Mouse (Mus musculus) heart, adult 11 months (tissue): ENCODE results near the gene Ccr6.
"Not testable (repeated sequence)": the region's sequence is repeated elsewhere in the genome, so short reads cannot be mapped to it uniquely, and the experiment has no call there.

ENCODE experiments used
- DNase-seq: peaks from one replicate; pipeline ENCODE4 v3.0.0; 2022

Ccr6 gene

DNA sequence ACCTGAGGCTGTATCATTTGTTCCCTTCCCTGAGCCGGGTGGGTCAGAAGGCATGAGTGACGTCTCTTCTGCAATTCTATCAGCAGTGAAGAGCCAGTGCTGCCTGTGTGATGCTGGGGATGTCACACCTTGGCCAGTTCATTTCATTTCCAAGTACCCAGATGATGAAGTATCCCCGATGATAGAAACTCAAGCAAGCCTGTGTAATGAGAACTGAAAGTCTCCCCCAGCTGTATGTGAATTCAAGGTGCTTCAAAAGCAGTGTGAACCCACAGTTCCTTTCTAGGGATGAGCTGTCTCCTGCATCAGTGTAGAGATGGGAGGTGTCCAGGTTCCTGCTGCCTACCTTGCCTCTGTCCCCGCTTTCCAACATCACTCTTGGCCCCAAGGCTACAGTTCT is 1.3 kb upstream of the Ccr6 start:
- no peak for DNase-seq

DNA sequence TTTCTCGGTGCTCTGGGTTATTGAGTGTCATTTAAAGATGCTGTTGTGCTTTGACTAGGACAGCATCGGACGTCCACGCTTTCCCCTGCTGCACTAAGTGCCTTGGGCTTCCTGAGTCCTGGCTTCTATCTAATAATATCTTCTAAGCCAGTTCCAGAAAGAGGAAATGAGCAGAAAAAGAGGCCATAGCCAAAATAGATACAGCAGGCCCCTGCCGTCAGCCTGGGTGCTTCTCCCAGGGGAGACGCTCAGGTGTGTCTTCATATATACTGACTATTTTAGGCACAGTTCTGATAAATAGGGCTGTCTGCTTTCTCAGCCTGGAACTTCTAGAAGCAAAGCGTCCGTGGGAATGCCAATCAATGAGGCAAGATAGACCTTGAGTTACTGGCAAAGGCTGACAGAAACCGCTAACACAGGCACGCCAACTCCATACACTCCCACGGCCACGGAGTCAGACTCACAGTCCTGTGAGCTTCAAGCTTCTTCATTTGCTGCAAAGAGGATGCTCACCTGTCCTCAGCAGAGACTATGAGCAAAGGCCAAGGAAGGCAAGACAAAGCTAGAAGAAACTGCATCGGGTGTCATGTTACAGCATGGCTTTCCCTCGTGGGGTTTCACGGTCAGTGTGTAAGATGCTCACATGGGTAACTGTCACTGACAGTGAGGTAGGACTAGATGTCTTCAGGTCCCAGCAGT is 2.3 kb downstream of the Ccr6 start:
- no peak for DNase-seq

DNA sequence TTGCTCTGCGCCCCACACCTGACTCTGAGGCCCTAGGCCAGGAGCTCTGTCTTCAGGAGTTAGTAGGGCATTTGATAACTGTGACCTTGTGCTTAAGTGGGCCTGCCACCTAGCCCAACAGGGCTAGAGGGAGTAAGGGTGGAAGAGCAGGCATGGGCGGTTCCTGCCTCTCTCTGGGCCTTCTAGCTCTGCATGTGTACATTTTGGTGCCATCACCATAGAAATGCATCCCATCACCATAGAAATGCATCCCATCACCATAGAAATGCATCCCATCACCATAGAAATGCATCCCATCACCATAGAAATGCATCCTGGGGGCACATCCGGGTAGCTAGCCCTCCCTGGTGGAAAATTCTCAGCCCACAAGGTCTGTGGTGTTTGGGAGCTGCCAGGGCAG is 3.7 kb downstream of the Ccr6 start:
- no peak for DNase-seq

DNA sequence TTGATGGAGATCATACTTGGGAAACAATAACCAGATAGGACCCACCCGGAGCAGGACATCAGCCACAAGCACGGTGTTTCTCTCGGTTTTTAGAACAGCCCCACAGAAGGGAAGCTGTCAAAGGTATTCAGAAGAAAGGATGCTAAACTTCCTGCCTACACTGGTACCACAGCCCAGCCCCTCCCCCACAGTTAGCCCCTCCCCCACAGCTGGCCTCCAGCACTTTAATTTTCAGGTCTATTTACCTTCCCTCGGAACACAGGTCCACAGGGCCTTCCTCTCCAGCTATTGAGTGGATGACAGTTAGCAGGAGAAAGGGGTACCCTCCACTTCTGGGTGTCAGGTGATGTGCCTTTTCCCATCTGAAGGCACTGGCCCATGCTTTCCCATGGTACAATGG is 4.7 kb downstream of the Ccr6 start:
- no peak for DNase-seq

DNA sequence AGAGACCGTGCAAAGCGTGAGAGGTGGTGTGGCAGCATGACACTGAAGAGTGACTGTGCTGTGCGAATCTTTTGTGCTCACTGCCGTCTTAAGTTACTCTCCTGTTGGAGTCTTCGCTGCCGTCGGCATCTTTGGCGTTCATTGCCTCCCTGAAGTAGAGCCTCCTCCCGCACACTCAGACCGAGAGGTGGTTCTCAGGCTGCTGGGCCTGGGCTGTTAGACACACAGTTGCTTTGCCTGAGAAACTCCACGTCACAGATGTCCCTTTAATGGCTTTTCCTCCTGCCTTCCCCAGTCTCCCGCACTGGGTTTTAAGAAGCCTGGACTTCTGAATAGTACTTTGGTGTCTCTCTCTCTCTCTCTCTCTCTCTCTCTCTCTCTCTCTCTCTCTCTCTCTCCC is 5.8 kb downstream of the Ccr6 start:
- DNase-seq: no peak

DNA sequence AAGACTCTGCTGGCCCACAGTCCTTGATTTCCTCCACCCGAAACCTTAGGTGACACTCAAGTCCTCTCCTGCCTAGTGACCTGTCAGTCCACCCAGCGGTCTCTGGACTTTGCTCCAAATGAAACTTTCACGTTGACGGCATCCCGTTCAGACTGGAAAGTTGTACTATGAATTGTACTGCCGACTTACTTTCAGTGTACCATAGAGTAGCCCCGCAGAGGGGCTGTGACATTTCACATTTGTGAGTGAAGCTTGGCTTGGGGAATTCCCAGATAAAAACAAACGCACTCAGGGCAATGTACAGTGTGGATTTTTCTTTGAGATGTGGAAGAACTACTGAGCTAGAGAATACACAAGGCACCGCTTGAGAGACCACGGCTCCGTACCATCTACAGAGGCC is 6.3 kb downstream of the Ccr6 start:
- no peak for DNase-seq

DNA sequence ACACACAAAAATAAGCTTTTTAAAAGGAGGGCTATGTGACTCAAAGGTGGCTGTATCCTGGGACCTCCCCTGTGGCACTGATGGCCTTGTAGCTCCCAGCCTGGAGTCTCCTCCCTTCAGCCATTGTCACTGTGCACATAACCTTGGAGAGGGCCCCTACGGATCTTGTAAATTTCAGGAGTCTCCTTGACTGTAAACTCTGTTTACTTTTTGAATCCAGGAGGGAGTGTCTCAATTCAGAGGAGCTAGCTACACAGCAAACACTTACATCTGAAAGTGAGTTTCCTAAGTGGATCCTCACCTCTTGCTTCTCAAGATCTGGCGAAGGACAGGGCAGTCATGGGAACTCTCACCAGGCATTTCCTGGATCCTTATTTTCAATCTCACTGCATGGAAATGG is 8.3 kb downstream of the Ccr6 start:
- no peak for DNase-seq

DNA sequence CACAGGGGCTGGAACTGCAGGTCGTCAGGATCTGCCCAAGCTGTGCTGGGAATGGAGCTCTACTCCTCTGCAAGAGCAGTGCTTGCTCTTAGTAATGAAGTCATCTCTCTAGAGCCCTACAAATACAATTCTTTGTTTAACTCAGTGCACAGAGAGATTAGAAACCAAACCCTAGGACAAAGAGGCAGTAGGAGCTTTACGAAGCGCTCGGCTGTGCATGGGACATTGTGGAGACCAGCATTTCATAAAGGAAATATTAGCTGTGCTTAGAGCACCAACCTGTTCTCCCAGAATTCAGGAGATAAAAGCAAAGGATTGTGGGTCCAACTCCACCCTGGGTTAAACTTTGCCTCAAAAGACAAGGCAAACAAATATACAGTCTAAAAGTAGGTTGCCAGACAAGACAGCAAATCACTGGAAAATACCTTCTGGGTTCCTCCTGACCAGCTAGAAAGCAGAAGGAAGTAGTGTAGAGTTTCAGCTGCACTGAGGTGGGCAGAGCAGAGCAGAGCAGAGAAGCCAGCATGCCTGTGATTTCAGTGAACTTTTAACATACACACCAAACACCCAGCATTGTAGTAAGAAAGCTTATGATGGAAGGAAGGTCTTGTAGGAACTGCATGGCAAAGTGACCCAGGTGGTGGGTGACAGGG is 10.4 kb downstream of the Ccr6 start:
- no peak for DNase-seq

DNA sequence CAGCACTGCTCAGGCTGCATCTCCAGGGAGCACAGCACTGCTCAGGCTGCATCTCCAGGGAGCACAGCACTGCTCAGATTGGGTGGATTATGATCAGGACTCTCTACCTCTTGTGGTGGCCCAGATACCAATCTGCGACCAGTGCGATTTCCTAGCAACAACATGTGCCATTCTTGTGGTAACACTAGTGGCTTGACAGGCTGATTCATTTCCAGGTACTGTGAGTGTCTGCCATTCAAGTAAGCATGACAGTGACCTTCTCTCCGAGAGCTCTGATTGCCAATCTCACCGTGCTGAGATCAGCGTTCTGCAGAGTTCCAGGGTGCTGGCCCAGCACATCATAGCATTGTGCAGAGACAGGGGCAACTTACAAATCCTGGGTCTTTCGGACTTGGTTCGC is 15.9 kb downstream of the Ccr6 start:
- no peak for DNase-seq

DNA sequence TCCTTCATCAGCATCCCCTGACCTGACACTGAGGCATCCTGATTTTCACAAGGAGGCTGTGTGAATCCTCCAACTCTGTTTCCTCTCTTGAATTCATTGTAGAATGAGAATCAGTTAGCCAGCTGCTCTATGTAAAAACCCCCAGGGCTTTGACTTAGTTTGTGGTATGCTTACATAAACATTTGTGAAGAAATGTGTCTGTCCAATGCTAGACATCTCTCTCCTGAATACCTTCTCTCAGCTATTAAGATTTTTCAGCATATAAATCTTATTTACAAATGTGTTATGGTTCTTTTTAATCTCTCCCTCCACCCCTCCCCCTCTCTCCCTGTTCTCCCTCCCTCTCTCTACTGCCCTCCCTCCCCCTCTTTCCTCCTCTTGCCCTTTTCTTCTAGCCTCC is 18.4 kb downstream of the Ccr6 start:
- no peak for DNase-seq

DNA sequence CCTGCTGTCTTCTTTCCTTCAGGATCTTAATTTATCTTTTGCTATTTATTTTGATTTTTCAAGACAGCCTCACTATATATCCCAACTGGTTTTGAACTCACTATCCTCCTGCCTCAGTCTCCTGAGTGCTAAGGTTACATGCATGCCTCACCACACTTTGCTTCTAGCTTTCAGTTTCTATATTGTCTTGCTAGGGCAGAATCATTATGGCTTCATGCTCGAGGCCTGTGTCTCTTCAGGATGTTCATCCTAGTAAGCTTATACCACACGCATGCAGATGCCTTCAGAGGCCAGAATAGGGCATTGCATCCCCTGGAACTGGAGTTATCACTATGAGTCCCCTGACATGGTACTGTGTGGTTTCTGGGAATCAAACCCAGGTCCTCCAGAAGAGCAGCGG is 19.1 kb downstream of the Ccr6 start:
- no peak for DNase-seq

DNA sequence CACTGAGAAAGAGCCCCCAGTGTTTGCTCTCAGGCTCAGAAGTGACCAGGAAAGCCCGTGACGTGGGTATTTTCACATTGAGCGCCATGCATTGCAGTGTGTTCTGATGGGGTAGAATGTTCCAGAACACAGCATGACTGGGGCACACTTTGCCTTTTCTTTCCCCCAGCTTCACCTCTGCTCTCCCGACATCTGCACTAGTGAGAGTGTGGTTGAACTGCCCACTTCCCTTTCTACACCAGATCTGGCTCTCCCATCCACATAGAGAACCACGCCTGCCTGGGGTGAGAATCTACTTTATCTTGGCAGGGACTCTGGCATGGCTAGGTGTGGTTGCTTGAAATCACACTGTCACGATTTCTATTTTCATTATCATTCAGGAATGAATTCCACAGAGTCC is 19.7 kb downstream of the Ccr6 start:
- no peak for DNase-seq

DNA sequence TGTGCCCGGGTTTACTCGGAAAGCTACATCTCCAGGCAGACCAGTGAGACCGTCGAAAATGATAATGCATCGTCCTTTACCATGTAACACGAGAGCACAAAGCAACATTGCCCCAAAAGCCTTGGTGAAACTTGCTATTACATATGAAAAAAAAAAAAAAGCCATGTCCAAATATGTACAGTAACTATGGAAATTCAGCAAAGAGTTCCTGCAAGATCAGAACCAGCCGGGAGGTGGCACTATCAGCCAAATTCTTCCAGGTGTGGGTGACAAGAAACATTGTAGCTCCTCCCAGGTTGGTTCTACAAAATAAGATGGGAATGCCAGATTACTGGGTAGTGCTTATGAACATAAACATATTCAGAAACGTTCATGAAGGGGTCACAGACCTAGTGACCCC is 21.1 kb downstream of the Ccr6 start:
- no peak for DNase-seq

DNA sequence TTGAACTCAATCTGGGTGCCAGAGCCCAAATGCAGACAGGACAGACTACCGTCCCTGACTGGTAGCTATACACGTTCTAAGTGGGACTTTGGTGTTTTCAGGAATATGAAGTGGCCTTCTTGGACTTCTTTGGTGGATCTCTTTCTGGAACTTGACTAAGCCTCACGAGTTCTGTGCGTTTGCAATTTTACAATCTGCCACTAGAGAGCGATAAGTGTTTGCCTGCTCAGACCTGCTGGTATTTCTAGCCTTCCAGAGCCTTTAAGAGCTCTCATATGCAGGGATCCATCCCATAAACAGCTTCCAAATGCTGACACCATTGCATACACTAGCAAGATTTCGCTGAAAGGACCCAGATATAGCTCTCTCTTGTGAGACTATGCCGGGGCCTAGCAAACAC is 28.8 kb downstream of the Ccr6 start:
- not testable (repeated sequence) for DNase-seq

DNA sequence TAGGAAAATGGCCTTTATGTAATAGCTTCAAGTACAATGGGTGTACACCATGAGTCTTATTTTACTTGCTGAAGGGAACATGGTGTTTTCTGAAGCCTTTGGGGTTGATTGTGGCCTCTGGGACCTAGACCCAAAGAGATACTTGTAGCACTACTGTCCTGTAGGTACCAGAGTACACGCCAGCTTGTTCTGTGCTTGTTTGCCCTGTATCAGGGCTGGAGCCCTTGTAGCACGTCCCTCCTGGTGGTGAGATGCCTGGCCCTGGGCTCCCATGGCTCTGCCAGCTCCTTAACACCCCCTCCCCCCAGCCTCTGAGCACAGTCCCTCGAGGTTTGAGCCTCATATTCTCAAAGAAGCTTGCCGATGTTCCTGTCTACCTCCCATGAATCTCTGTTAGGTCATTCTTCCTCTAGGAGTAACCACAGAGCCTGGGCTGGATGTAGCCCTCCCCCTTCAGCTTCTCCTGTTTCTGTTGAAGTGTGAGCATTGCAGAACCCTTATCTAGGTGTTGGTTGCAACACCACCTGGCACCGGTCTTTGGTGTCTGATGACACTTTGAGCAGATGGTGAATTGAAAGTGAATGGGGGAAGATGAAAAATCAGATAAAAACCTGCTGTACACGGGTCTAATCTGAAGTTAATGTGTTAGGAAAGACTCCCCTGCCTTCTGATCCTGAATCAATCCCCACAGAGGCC is 36.4 kb downstream of the Ccr6 start:
- DNase-seq: no peak

DNA sequence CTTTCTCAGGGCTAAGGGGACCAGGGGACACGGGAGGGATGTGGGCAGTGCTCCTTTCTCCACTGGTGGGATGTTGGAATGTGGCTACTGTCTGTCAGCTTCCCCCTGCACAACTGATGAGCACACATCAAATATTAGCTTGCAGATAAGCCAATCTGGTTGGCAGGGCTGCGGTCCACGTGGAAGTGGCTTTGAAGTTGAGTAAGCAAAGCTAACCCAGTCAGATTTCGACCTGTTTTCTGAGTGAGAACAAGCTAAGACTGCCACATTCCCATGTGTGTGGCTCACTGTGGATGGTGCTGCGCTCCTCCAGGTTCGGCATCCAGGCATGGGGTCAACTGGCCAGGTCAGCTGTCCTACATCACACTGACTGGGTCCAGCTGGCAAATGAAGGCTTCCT is 37.1 kb downstream of the Ccr6 start:
- DNase-seq: no peak

DNA sequence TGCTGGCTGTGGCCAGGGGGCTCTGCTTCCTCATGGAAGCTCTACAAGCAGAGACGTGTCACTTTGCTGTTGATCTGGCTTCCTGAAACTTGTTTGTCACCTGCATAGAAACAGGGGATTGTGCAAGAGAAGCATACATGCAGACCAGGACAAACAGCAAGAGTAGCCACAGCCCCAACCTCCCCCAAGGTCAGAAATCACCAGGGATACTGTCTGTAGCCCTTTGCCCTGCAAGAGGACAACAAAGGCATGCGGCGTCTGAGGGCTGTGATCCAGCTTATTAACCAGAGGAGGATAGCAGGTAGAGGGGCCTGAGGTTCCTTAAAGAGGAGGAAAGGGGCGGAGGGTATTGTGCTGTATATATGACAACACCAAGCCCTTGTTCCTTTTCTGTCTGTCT is 40.2 kb downstream of the Ccr6 start:
- no peak for DNase-seq

DNA sequence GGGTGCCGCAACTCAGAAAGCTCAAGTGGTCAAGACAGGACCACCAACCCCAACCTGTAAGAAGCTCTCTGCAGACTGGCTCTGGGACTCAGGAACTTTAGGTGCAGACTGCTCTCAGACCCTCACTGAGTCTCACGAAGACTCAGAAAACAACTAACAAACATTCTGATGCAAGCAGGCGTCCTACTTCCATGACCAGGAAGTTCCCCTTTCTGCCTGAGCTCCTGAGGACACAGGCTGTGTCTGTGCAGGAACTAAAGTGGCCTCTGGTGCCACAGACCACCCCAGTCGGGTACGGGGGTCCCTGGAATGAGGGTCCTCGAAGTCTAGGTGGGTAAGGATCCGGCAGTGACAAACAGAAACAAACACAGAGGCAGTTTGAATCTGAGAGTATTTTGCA is 40.8 kb downstream of the Ccr6 start:
- no peak for DNase-seq

DNA sequence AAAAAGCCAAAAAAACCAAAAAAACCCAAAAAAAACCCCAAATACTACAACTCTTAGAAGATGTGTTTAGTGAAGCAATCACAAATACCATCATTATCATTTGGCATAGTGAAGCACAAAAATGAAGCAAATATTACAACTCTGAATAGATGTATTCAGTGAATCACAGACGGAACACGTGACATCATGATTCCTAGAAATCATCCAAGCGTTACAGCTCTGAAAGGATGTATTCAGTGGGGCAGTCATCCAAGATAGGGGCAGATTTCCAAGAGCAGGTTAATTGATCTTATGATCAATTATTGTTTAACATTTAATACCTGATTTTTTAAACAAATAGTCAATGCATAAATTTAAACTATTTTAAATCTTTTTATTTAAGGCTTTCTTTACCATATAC is 41.4 kb downstream of the Ccr6 start:
- DNase-seq: no peak

DNA sequence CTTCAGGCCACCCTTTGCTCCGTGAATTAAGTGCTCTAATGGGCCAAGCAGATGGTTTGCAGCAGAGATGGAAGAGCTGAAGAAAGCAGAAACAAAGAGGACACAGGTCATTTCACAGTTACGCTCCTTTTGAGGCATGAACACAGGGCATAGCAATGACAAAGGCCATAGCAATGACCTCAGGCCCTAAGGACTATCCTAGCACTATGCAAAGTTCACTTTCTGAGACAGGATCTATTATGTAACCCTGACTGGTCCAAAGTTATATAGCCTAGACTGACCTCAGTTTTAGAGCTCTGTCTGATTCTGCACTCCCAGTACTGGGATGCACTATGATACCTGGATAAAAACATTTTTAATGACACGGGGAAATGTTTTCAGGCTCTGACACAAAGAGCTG is 42.5 kb downstream of the Ccr6 start:
- no peak for DNase-seq

DNA sequence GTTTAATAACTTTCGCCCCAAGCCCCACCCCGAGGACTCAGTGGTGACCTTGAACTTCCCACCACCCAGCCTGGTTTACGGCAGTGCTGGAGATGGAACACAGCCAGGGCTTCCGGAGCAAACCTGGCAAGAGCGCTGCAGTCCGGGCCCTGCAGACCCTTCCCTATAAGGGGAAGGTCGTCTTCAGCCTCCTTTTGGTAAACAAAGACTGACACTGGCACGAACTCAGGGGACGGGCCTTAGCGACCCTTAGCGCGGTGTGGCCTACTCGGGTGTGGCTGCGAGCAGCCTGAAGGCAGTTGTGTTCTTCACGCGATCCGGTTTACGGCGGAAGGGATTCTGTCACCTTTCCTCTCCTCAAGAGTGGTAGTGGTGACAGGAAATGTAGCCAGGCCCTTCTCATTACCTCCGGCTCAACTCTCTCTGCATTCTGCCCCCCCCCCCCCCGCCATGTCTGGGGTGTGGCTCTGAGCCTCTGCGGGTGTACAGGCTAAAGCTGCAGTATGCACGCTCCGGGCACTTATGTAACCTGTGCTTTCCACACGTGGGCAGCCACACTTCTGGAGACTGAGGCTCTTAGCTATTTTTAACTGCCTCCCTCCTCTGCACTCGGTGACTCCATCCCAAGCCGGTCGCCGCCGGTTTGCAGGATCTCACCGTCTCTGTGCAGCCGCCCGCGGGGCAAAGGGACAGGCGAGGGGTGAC is 47.1 kb downstream of the Ccr6 start, which contains the start of gene Mpc1:
Gene Mpc1 (plus strand): TSS at position 84 of the 705 bp plus-strand sequence.
- peak; percentile 99 for DNase-seq

DNA sequence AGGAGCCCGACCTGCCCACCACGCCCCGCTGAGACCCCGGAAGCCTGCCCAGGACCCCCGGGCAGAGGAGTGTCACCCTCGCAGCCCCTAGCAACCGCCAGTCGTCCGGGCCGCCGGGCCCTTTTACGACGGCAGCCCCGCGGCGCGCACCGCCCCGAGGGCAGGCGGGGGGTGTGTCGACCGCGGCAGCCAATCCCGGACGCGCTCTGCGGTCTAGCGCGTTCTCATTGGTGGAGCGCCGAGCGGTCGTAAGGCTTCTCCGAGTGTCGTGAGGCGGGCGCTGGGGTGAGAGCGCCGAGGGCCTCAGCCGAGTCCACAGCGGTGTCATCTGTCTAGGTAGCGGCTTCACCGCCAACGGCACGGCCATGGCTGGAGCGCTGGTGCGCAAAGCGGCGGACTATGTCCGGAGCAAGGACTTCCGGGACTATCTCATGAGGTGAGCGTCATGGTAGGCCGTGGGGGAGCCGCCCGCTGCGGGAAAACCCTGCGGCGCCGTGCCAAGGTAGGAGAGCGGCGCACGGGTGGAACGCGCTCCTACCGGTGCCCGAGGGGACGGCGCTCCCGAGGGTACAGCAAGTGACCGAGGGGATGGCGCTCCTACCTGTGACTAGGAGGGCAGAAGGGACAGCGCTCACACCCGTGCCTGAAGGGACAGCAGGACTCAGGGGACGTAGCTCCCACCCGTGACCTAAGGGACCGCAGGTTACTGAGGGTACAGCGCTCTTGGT is 47.8 kb downstream of the Ccr6 start:
- DNase-seq: peak; percentile 100

DNA sequence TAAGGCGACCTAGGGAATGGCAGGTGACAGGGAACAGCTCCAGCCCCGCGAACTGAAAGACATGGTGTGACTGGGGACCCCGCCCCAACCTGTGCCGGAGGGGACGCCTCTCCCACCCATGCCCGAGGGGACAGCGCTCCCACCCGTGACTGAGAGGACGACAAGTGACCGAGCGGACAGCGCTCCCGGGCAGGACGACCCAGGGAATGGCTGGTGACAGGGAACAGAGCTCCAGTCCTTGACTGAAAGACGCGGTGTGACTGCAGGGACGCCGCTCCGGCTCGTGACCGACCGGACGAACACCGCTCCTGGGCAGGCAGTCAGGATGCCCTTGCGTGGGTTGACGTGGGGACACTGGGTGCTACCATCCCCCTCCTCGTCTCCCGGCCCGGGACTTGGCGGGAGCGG is 48.4 kb downstream of the Ccr6 start:
- DNase-seq: peak; percentile 97
